Mouse (Mus musculus) forelimb bud, embryonic 11.5 days (tissue): ENCODE results near the gene H2-Q7.
"Not testable (repeated sequence)": the region's sequence is repeated elsewhere in the genome, so short reads cannot be mapped to it uniquely, and the experiment has no call there.

Source experiments
- DNase-seq: peaks from one replicate; pipeline ENCODE4 v3.0.0-alpha.2; 2012; ENCODE audit warnings: low read depth, low spot score

The H2-Q7 gene

GRCm38 (mm10) chr17:35438885-35439284 lies at the start of gene H2-Q7:
Gene H2-Q7, plus strand, starts transcription at chr17:35439155.
- peak; percentile 63 for DNase-seq

GRCm38 (mm10) chr17:35389796-35390195 lies 49.2 kb upstream of the H2-Q7 start:
- DNase-seq: peak; percentile 20

GRCm38 (mm10) chr17:35392671-35393070 lies 46.3 kb upstream of the H2-Q7 start:
- not testable (repeated sequence) for DNase-seq

- DNase-seq: not testable (repeated sequence)
Measured at GRCm38 (mm10) chr17:35393864-35394800, 44.8 kb upstream of the H2-Q7 start.

- DNase-seq: not testable (repeated sequence)
Measured at GRCm38 (mm10) chr17:35396956-35397355, 42.0 kb upstream of the H2-Q7 start.

GRCm38 (mm10) chr17:35413057-35413456 lies 25.9 kb upstream of the H2-Q7 start:
- DNase-seq: not testable (repeated sequence)

- DNase-seq: not testable (repeated sequence)
Measured at GRCm38 (mm10) chr17:35415273-35416129, 23.5 kb upstream of the H2-Q7 start.

GRCm38 (mm10) chr17:35418772-35419171 lies 20.2 kb upstream of the H2-Q7 start:
- no peak for DNase-seq

- not testable (repeated sequence) for DNase-seq
Measured at GRCm38 (mm10) chr17:35419564-35419963, 19.4 kb upstream of the H2-Q7 start.

GRCm38 (mm10) chr17:35420206-35420810 lies 18.6 kb upstream of the H2-Q7 start:
- not testable (repeated sequence) for DNase-seq

- not testable (repeated sequence) for DNase-seq
Measured at GRCm38 (mm10) chr17:35421331-35421730, 17.6 kb upstream of the H2-Q7 start.

- not testable (repeated sequence) for DNase-seq
Measured at GRCm38 (mm10) chr17:35422360-35422759, 16.6 kb upstream of the H2-Q7 start.

GRCm38 (mm10) chr17:35423131-35423810 lies 15.7 kb upstream of the H2-Q7 start:
- not testable (repeated sequence) for DNase-seq

- DNase-seq: not testable (repeated sequence)
Measured at GRCm38 (mm10) chr17:35424106-35424505, 14.8 kb upstream of the H2-Q7 start.

- DNase-seq: peak; percentile 39
Measured at GRCm38 (mm10) chr17:35424624-35425416, 14.1 kb upstream of the H2-Q7 start, which contains the start of gene H2-Q6. Gene H2-Q6, plus strand, starts transcription at chr17:35424850.

- not testable (repeated sequence) for DNase-seq
Measured at GRCm38 (mm10) chr17:35425474-35425873, 13.5 kb upstream of the H2-Q7 start.

- DNase-seq: not testable (repeated sequence)
Measured at GRCm38 (mm10) chr17:35428883-35429282, 10.1 kb upstream of the H2-Q7 start.

- not testable (repeated sequence) for DNase-seq
Measured at GRCm38 (mm10) chr17:35430671-35431070, 8.3 kb upstream of the H2-Q7 start.

- DNase-seq: not testable (repeated sequence)
Measured at GRCm38 (mm10) chr17:35432167-35432566, 6.8 kb upstream of the H2-Q7 start.

- DNase-seq: not testable (repeated sequence)
Measured at GRCm38 (mm10) chr17:35434836-35435235, 4.1 kb upstream of the H2-Q7 start.
